Mouse (Mus musculus) myocyte (in vitro differentiated cells): Measurements from ENCODE around the gene 4930516K23Rik.

ENCODE experiments used
- MAX ChIP-seq: IDR thresholded peaks from one replicate; pipeline ENCODE4 v1.6.1; 2011; ENCODE audit warnings: low read depth, mild to moderate bottlenecking, control low read depth
- POLR2A ChIP-seq: IDR thresholded peaks from one replicate; pipeline ENCODE4 v1.6.1; 2011; ENCODE audit warnings: low read depth, mild to moderate bottlenecking, control low read depth, moderate library complexity; ENCODE audit not compliant: insufficient read length
- USF1 ChIP-seq: IDR thresholded peaks from one replicate; pipeline ENCODE4 v1.6.1; 2011; ENCODE audit warnings: low read depth, mild to moderate bottlenecking, control low read depth, moderate library complexity

- TF ChIP-seq USF1 (no peak), POLR2A (no peak), MAX (no peak)
Measured at GRCm38 (mm10) chr7:104026978-104027377, 34.3 kb downstream of the 4930516K23Rik start.
